Mouse (Mus musculus) thymus, adult 2 months (tissue): ENCODE measurements around the gene Hist1h2bj.

Experiments used
- CTCF ChIP-seq: fragments of 200-500 bp; IDR thresholded peaks from 2 replicates; pipeline ENCODE4 v1.5.1; 2012; ENCODE audit warnings: mild to moderate bottlenecking, control low read depth, low read length, moderate library complexity, borderline replicate concordance; ENCODE audit not compliant: control insufficient read depth, poor library complexity, insufficient read depth; ENCODE audit errors: extremely low read depth
- POLR2A ChIP-seq: fragments of 200-500 bp; IDR thresholded peaks from 2 replicates; pipeline ENCODE4 v1.6.1; 2012; ENCODE audit warnings: mild to moderate bottlenecking, low read length, control low read depth, moderate library complexity; ENCODE audit not compliant: control insufficient read depth, poor library complexity, insufficient read depth; ENCODE audit errors: extremely low read depth

GRCm38 (mm10) chr13:22036986-22037385 is 6.0 kb upstream of the Hist1h2bj start:
- TF ChIP-seq CTCF = no peak
- TF ChIP-seq POLR2A = no peak
